Mouse (Mus musculus) ES-Bruce4 (cell line): ENCODE measurements around the gene Vat1l.

Experiments
- CTCF ChIP-seq: IDR thresholded peaks from one replicate; pipeline ENCODE4 v1.8.1; 2011; ENCODE audit warnings: low read depth, low read length
- EP300 ChIP-seq: IDR thresholded peaks from 2 replicates; pipeline ENCODE4 v1.6.1; 2011; ENCODE audit warnings: low read depth, low read length; ENCODE audit not compliant: insufficient read depth

DNA sequence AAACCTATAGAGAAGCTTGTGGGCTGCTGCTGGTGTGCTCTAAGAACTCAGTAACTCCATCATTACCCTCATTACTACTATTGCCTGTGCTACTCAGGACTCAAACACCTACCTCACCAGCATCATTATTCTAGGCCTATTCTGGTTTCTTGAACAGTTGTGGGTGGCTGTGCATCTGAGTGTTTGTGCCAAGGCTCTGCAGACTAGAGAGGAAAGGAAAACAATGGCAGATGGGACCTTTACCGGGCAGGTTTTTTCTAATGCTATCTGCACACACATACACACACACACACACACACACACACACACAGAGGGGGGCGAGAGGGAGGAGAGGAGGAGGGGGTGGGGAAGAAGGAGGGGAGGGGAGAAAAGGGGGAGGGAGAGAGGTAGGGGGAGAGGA lies 140.6 kb downstream of the Vat1l start:
- no peak for TF ChIP-seq CTCF
- no peak for TF ChIP-seq EP300
